Comparison of ENCODE assay signal across 8 mouse cellular contexts in the genomic region with DNA sequence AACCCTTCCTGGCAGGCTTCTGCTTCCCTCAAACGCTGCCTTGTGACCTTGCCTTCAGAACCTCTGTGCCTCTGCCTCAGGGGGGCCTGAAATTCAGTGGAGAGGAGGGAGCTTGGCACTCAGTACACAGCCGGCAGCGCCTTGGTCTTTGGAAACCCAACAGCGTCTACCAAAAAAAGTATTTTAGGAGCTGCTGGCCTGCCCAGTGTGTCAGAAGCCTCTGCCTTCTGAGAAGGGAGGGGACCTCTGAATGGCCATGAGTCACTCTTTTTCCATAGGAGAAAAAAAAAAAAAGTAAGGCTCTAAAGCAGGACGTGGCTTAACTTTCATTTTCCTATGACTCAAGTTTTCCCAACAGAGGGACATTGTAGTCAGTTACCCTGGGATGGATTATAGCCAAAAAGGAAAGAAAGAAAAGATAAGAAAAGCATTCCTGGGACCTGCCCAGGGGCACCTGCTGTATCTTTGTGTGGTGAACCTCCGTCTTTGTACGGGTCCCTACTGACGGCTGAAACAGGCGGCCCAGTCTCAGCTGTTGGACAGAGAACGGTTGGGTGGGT.
DNase-seq lines count a peak whose midpoint lies in the region; ATAC-seq and TF ChIP-seq lines count a peak whose summit lies in the region.

No protein-coding gene starts in this region.

- no peak overlapping the region for H3K4me3 ChIP-seq in lung, adult 2 months (replicated peaks; ENCODE audit: extremely low read depth, low read depth, low read length)

- TF ChIP-seq POLR2A in lung, adult 2 months (IDR thresholded peaks at IDR 0.05; ENCODE audit: borderline replicate concordance, extremely low read depth, low read depth, low read length): no peak

- TF ChIP-seq CTCF in lung, adult 2 months (IDR thresholded peaks at IDR 0.05; ENCODE audit: insufficient read depth, low read length): no peak

- no peak for DNase-seq in cerebellum, adult 11-12 months
- DNase-seq in MN1 (ENCODE audit: low spot score): peak; percentile 67
- peak; percentile 67 to 84 for DNase-seq in heart, adult 18-20 months
- DNase-seq in lung, adult 2 months: peak; percentile 14
- no peak for DNase-seq in B cell, adult 2 months
- no peak for DNase-seq in embryo, embryonic 11 days
- no peak for DNase-seq in right cerebral cortex, postnatal 4 days

- ATAC-seq in cerebellum, adult (ENCODE audit: insufficient number of reproducible peaks, low FRiP score, low TSS enrichment): peak; percentile 27; the same call in 1 of the 2 replicates

- peaks cover 4% of the 10 kb centered on the region for H3K4me1 ChIP-seq in lung, adult 2 months (ENCODE audit: control insufficient read depth, insufficient read depth, low read length)

- WGBS in lung, adult 2 months: 31% methylated on average over 10 of the region's 10 CpGs

Comparison
In these comparisons a context has a peak if more than half of its experiments do, and no peak if none do; other contexts are left out.
1. DNase-seq: peak in MN1 (single experiment), heart, adult 18-20 months (2 of 2) and lung, adult 2 months (single experiment); none in cerebellum, adult 11-12 months (single experiment), B cell, adult 2 months (0 of 2), embryo, embryonic 11 days (single experiment) and right cerebral cortex, postnatal 4 days (single experiment).